In genomic region chr2:122581361-122582017, GRCm38 (mm10) we compare ENCODE assay signal across 10 mouse cellular contexts. TPM values are rescaled to one million over a fixed set of nuclear protein-coding genes. Genes with fewer than 3 reads are reported as not detected.
A peak's percentile ranks its signal among the peaks of the same experiment; 100 is the strongest.
DNase-seq lines count a peak whose midpoint lies in the region; ATAC-seq and TF ChIP-seq lines count a peak whose summit lies in the region.
"Had no signal": no experiment of that assay in that cellular context is flagged by ENCODE, and none has a peak within 500 bp of the region (broad histone marks: within the 10 kb centered on the region; RNA-seq: fewer than 3 reads in every experiment).

No protein-coding gene starts in this region.

- 51% methylated on average over 3 of the region's 3 CpGs for WGBS in kidney, embryonic 16.5 days
- WGBS in kidney, postnatal 0 days, result 46% methylated on average over 3 of the region's 3 CpGs

- H3K9ac ChIP-seq in kidney, embryonic 16.5 days (replicated peaks; ENCODE audit: low read length), result no peak overlapping the region
- no peak overlapping the region for H3K9ac ChIP-seq in kidney, postnatal 0 days (ENCODE audit: low read depth, low read length)
- H3K9ac ChIP-seq: forebrain, embryonic 12.5 days had no signal

- H3K4me1 ChIP-seq in kidney, embryonic 16.5 days (ENCODE audit: insufficient read depth, low read length), result peaks cover 3% of the 10 kb centered on the region; the same call in 1 of the 2 replicates
- H3K4me1 ChIP-seq in kidney, postnatal 0 days (replicated peaks; ENCODE audit: insufficient read depth, low read length), result no peaks in the 10 kb centered on the region
- H3K4me1 ChIP-seq: forebrain, embryonic 12.5 days had no signal

- peak overlapping the region; percentile 53 for H3K27ac ChIP-seq in kidney, embryonic 16.5 days (ENCODE audit: low read length)
- peak overlapping the region; percentile 70 for H3K27ac ChIP-seq in kidney, postnatal 0 days
- H3K27ac ChIP-seq: forebrain, embryonic 12.5 days had no signal

- peak; percentile 31; the same call in 1 of the 2 replicates for ATAC-seq in kidney, embryonic 16.5 days (ENCODE audit: low FRiP score, low TSS enrichment)
- no peak for ATAC-seq in kidney, postnatal 0 days (replicated peaks; ENCODE audit: low FRiP score, low read depth)
- ATAC-seq in megakaryocyte, adult 5-6 weeks (ENCODE audit: poor library complexity, severe bottlenecking), result 0 out of 2 replicates have a peak, but pooled peaks have one; percentile 30

- no peaks in the 10 kb centered on the region for H3K27me3 ChIP-seq in kidney, embryonic 16.5 days (ENCODE audit: insufficient read depth, low read length)
- H3K27me3 ChIP-seq in kidney, postnatal 0 days (ENCODE audit: insufficient read depth, low read length), result no peaks in the 10 kb centered on the region
- H3K27me3 ChIP-seq: forebrain, embryonic 12.5 days had no signal

- no peak overlapping the region for H3K4me3 ChIP-seq in kidney, embryonic 16.5 days (ENCODE audit: low read length)
- H3K4me3 ChIP-seq in kidney, postnatal 0 days (replicated peaks; ENCODE audit: low read depth, low read length), result no peak overlapping the region
- H3K4me3 ChIP-seq: forebrain, embryonic 12.5 days had no signal

- no peaks in the 10 kb centered on the region for H3K9me3 ChIP-seq in kidney, embryonic 16.5 days (ENCODE audit: low read length)
- H3K9me3 ChIP-seq in kidney, postnatal 0 days (replicated peaks; ENCODE audit: low read length), result no peaks in the 10 kb centered on the region
- H3K9me3 ChIP-seq: forebrain, embryonic 12.5 days had no signal

- H3K4me2 ChIP-seq in kidney, embryonic 16.5 days (replicated peaks; ENCODE audit: low read depth, low read length), result no peak overlapping the region
- H3K4me2 ChIP-seq in kidney, postnatal 0 days (ENCODE audit: low read length), result no peak overlapping the region
- H3K4me2 ChIP-seq: forebrain, embryonic 12.5 days had no signal

- no peak for TF ChIP-seq CTCF in kidney, postnatal 0 days (IDR thresholded peaks at IDR 0.05; ENCODE audit: low read depth)

- no peak for DNase-seq in kidney, adult 11 months
- peak; percentile 71 for DNase-seq in gonadal fat pad, adult 2 months (ENCODE audit: low read depth)
- peak; percentile 61 for DNase-seq in kidney, postnatal 0 days (ENCODE audit: low spot score)
- no peak for DNase-seq in thymus, postnatal 36 days
- DNase-seq in T-cell, adult 2 months (ENCODE audit: low spot score), result no peak
- DNase-seq in urinary bladder, postnatal 4 days (ENCODE audit: low spot score in 2 of 2), result no peak
- DNase-seq: right cerebral cortex, adult 18-20 months had no signal

- H3K36me3 ChIP-seq in kidney, embryonic 16.5 days (ENCODE audit: insufficient read depth, low read length), result no peaks in the 10 kb centered on the region
- H3K36me3 ChIP-seq in kidney, postnatal 0 days (ENCODE audit: insufficient read depth, low read length), result no peaks in the 10 kb centered on the region
- H3K36me3 ChIP-seq: forebrain, embryonic 12.5 days had no signal

RNA-seq across cellular contexts. Expression of gene Gatm, which starts 29.6 kb away (rescaled TPM):
- 83.1 and 98.7 TPM in 2 replicates for polyA plus RNA-seq in kidney, embryonic 16.5 days (2015; fragmentation: Nextera tagmentation; extraction: Ambion mirVana)
- polyA plus RNA-seq in gonadal fat pad, adult 2 months (2012; rRNA removed), result 8.6 and 17.4 TPM in 2 replicates
- polyA plus RNA-seq in kidney, postnatal 0 days (2015; fragmentation: Nextera tagmentation; extraction: Ambion mirVana), result 270 and 317 TPM in 2 replicates
- 19.8 and 29.9 TPM in 2 replicates for total RNA-seq in megakaryocyte, adult 5-6 weeks (2015)
- 13.7 and 20.8 TPM in 2 replicates for total RNA-seq in megakaryocyte, adult 5-6 weeks (2017)

RNA-seq across cellular contexts. Expression of gene AA467197, which starts 55.3 kb away (rescaled TPM):
- not detected in 2 replicates for polyA plus RNA-seq in kidney, embryonic 16.5 days (2015; fragmentation: Nextera tagmentation; extraction: Ambion mirVana)
- polyA plus RNA-seq in gonadal fat pad, adult 2 months (2012; rRNA removed), result 0.62 and 1.0 TPM in 2 replicates
- 0.26 and 0.34 TPM in 2 replicates for polyA plus RNA-seq in kidney, postnatal 0 days (2015; fragmentation: Nextera tagmentation; extraction: Ambion mirVana)
- total RNA-seq in megakaryocyte, adult 5-6 weeks (2015), result 50.1 and 66.9 TPM in 2 replicates
- total RNA-seq in megakaryocyte, adult 5-6 weeks (2017), result 103 and 129 TPM in 2 replicates

Comparison
In these comparisons a context has a peak if more than half of its experiments do, and no peak if none do; other contexts are left out.
1. DNase-seq: peak in gonadal fat pad, adult 2 months (single experiment) and kidney, postnatal 0 days (single experiment); none in kidney, adult 11 months (single experiment), thymus, postnatal 36 days (0 of 2), T-cell, adult 2 months (single experiment) and urinary bladder, postnatal 4 days (0 of 2).